Mouse (Mus musculus) stomach, postnatal 0 days (tissue): ENCODE data around the gene Syt3. TPM values are rescaled to one million over a fixed set of nuclear protein-coding genes. Genes with fewer than 3 reads are reported as not detected.

Source experiments
- ATAC-seq: fragments of 200-750 bp; cut with Nextera tagmentation; 2 replicates; pipeline ENCODE4 v1.8.0; 2017; ENCODE audit not compliant: low FRiP score, low TSS enrichment
- DNase-seq: peaks from one replicate; pipeline ENCODE4 v3.0.0-alpha.2; 2016; ENCODE audit warnings: low spot score
- H3K27ac ChIP-seq: fragments of 300-500 bp; sonication (generic); replicated peaks from 2 replicates; pipeline ENCODE4 v1.5.1; 2014; ENCODE audit warnings: mild to moderate bottlenecking, control low read depth
- H3K27me3 ChIP-seq: fragments of 300-500 bp; sonication (generic); 2 replicates; pipeline ENCODE4 v1.6.1; 2014; ENCODE audit warnings: low read length; ENCODE audit not compliant: control insufficient read depth, insufficient read depth
- H3K36me3 ChIP-seq: fragments of 300-500 bp; sonication (generic); 2 replicates; pipeline ENCODE4 v1.6.1; 2014; ENCODE audit warnings: low read length, mixed read lengths; ENCODE audit not compliant: control insufficient read depth, insufficient read depth
- H3K4me1 ChIP-seq: fragments of 300-500 bp; sonication (generic); replicated peaks from 2 replicates; pipeline ENCODE4 v1.6.1; 2014; ENCODE audit warnings: antibody characterized with exemption; ENCODE audit not compliant: control insufficient read depth, insufficient read depth
- H3K4me2 ChIP-seq: fragments of 300-500 bp; sonication (generic); replicated peaks from 2 replicates; pipeline ENCODE4 v1.6.1; 2014; ENCODE audit warnings: low read depth, mild to moderate bottlenecking, control low read depth, moderate library complexity
- H3K4me3 ChIP-seq: fragments of 300-500 bp; sonication (generic); 2 replicates; pipeline ENCODE4 v1.5.1; 2014; ENCODE audit warnings: low read depth, low read length, control low read depth
- H3K9ac ChIP-seq: fragments of 300-500 bp; sonication (generic); 2 replicates; pipeline ENCODE4 v1.6.1; 2014; ENCODE audit warnings: mild to moderate bottlenecking, low read length, control low read depth, mixed read lengths
- H3K9me3 ChIP-seq: fragments of 300-500 bp; sonication (generic); 2 replicates; pipeline ENCODE4 v1.6.1; 2016; ENCODE audit warnings: low read length; ENCODE audit not compliant: control insufficient read depth
- CTCF ChIP-seq: IDR thresholded peaks from 2 replicates; pipeline ENCODE4 v1.5.1; 2016; ENCODE audit warnings: antibody characterized with exemption, low read depth, mild to moderate bottlenecking, moderate library complexity
- EP300 ChIP-seq: optimal IDR thresholded peaks from 2 replicates; pipeline ENCODE3; 2016; ENCODE audit warnings: antibody characterized with exemption
- WGBS: fragments of 180-500 bp; shearing (Covaris S2); extraction: QIAGEN DNeasy Blood & Tissue Kit; methylation state at CpG from one replicate; pipeline ENCODE4 v1.1.7; 2014; 5-methylcytosine and 5-hydroxymethylcytosine counted together
- polyA plus RNA-seq: library from polyadenylated mRNA; unstranded; fragments of >200 nt; fragmentation: Nextera tagmentation; extraction: Ambion mirVana; gene quantifications from 2 replicates; pipeline ENCODE4 v1.2.1, GENCODE M21; 2015

Syt3 gene
- 1.2 and 1.4 TPM in 2 replicates for polyA plus RNA-seq

- DNase-seq (peak; percentile 64), ATAC-seq (peak; percentile 79)
- Histone ChIP-seq H3K9ac (peak within 1 kb of the TSS; percentile 45), H3K36me3 (no peaks in the 10 kb centered on the region), H3K27me3 (no peaks in the 10 kb centered on the region), H3K4me2 (peak within 1 kb of the TSS; percentile 77), H3K4me1 (no peaks in the 10 kb centered on the region), H3K27ac (no peak within 1 kb of the TSS), H3K4me3 (peak within 1 kb of the TSS; percentile 48), H3K9me3 (no peaks in the 10 kb centered on the region)
- TF ChIP-seq CTCF (no peak), EP300 (no peak)
- WGBS: 1% methylated on average over 29 of the region's 33 CpGs
Observed at GRCm38 (mm10) chr7:44383980-44384715, at the start of gene Syt3. Gene Syt3, plus strand, starts transcription at chr7:44384102.

GRCm38 (mm10) chr7:44334139-44334538, 49.8 kb upstream of the Syt3 start:
- DNase-seq (no peak), ATAC-seq (no peak)
- H3K27ac ChIP-seq: no peak overlapping the region
- no peaks in the 10 kb centered on the region for H3K36me3 ChIP-seq
- WGBS: 61% methylated on average over 14 of the region's 14 CpGs
- H3K4me1 ChIP-seq: no peaks in the 10 kb centered on the region
- H3K4me2 ChIP-seq: no peak overlapping the region
- H3K9ac ChIP-seq: no peak overlapping the region
- no peaks in the 10 kb centered on the region for H3K9me3 ChIP-seq
- peaks cover 18% of the 10 kb centered on the region for H3K27me3 ChIP-seq
- no peak for TF ChIP-seq EP300
- no peak for TF ChIP-seq CTCF
- H3K4me3 ChIP-seq: no peak overlapping the region

- ATAC-seq (peak; percentile 32; the same call in 1 of the 2 replicates), DNase-seq (peak; percentile 53)
- Histone ChIP-seq H3K27me3 (peaks cover 18% of the 10 kb centered on the region), H3K27ac (no peak overlapping the region), H3K9me3 (no peaks in the 10 kb centered on the region), H3K4me1 (no peaks in the 10 kb centered on the region), H3K4me2 (peak overlapping the region; percentile 45), H3K9ac (no peak overlapping the region), H3K4me3 (peak overlapping the region; percentile 33), H3K36me3 (no peaks in the 10 kb centered on the region)
- WGBS: 7% methylated on average over 25 of the region's 40 CpGs
- TF ChIP-seq EP300 (no peak), CTCF (no peak)
Observed at GRCm38 (mm10) chr7:44335031-44335878, 48.6 kb upstream of the Syt3 start.

DNA sequence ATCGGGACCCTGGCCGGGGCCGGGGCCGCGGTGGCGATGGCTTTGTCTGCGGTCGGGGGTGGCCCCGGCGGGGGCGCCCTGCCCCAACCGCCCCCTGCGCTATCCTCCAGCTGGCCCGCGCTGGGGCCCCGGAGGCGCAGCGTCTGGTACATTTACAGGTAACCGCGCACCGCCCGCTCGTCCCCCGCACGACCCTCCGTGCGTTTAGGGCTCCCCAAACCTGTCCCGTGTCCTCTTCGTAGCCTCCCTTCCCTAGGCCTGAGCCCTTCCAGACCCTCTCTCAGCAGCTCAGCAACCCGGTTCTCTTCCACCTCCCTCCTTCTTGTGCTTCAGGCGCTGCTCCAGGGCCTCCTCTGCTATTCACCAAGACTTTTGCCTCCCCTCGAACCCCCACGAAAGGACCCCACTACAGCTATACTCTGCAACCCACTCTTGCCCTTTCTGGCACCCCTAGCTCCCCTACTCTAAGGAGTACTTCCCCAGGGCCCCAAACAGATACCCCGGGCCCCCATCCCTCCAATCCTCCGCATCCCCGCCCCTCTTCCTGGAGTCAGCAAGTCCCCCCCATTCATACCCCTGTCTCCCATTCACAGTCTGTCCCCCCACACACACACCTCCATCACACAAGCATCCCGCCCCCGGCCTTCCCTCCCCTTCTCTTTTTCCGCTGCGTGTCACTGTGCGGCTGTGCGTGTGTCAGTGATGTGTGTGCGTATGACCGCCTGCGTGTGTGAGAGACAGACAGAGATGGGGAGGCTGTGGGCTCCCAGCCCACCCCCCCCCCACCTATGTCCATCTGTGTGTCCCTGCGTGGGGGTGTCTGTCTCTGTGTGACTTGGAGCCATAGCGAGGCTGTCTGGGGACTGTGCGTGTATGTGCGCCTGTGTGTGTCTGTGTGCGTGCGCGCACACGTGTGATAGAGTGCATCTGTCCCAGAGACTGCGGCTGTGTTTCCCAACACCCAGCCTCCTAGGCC, 47.6 kb upstream of the Syt3 start:
- H3K27ac ChIP-seq: no peak overlapping the region
- peak overlapping the region; percentile 45 for H3K4me2 ChIP-seq
- ATAC-seq (peak; percentile 30; the same call in 1 of the 2 replicates), DNase-seq (no peak)
- TF ChIP-seq CTCF: no peak
- no peak for TF ChIP-seq EP300
- H3K4me3 ChIP-seq: peak overlapping the region; percentile 33
- H3K27me3 ChIP-seq: peaks cover 18% of the 10 kb centered on the region
- no peaks in the 10 kb centered on the region for H3K36me3 ChIP-seq
- H3K4me1 ChIP-seq: no peaks in the 10 kb centered on the region
- no peak overlapping the region for H3K9ac ChIP-seq
- 4% methylated on average over 35 of the region's 54 CpGs for WGBS
- H3K9me3 ChIP-seq: no peaks in the 10 kb centered on the region

GRCm38 (mm10) chr7:44337121-44337849, 46.6 kb upstream of the Syt3 start:
- 6% methylated on average over 31 of the region's 32 CpGs for WGBS
- no peak overlapping the region for H3K9ac ChIP-seq
- ATAC-seq (no peak), DNase-seq (no peak)
- TF ChIP-seq CTCF (no peak), EP300 (no peak)
- peaks cover 18% of the 10 kb centered on the region for H3K27me3 ChIP-seq
- H3K4me1 ChIP-seq: no peaks in the 10 kb centered on the region
- no peaks in the 10 kb centered on the region for H3K36me3 ChIP-seq
- H3K4me2 ChIP-seq: no peak overlapping the region
- H3K9me3 ChIP-seq: no peaks in the 10 kb centered on the region
- no peak overlapping the region for H3K4me3 ChIP-seq
- H3K27ac ChIP-seq: no peak overlapping the region
